Mouse (Mus musculus) frontal cortex, adult (tissue): Measurements from ENCODE around the gene Nf2.
"Not testable (repeated sequence)": the region's sequence is repeated elsewhere in the genome, so short reads cannot be mapped to it uniquely, and the experiment has no call there.

ENCODE experiments used
- ATAC-seq: cut with Nextera tagmentation; 2 replicates; pipeline ENCODE4 v1.9.2; 2017; ENCODE audit warnings: mild to moderate bottlenecking, moderate library complexity, mixed read lengths; ENCODE audit not compliant: low TSS enrichment

The Nf2 gene

DNA sequence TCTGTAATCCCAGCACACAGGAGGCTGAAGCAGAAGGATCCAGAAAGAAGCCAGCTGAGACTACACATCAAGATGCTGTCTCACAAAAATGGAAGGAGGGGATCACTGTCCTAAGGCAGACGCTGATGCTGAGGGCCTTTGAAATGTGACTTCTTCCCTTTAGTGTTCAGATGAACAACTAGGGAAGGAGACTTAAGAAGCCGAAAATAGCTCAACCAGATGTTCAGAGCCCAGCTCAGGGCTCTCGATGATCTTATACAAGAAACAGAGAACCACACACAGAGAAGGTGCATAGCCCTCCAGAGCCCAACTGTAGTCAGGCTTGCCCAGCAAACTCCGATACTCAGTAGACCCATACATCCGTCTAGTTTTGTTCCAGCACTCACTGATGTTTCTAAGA lies 12.0 kb downstream of the Nf2 start:
- no peak for ATAC-seq

GRCm38 (mm10) chr11:4836755-4837154 lies 12.6 kb downstream of the Nf2 start:
- ATAC-seq = peak; percentile 73; the same call in 1 of the 2 replicates

DNA sequence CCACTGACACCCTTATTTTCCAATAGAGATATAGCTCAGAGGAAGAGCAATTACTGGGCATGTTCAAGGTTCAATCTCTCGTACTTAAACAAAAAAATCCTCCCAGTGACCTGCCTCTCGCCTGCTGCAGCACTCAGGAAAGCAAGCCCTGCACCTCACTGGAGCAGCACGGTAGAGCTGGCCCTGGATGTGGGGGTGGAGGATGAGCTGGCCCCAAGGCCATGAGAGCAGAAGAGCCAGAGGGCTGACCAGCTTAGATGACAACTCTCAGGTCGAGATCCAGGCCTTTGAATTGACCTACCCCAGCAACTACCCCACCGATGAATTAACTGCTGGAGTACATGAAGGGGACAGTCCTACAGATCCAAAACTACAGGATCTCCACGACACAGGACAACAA lies 13.9 kb downstream of the Nf2 start:
- ATAC-seq = no peak

GRCm38 (mm10) chr11:4833295-4833939 lies 15.9 kb downstream of the Nf2 start:
- ATAC-seq = no peak

GRCm38 (mm10) chr11:4831066-4831465 lies 18.3 kb downstream of the Nf2 start:
- no peak for ATAC-seq

- no peak for ATAC-seq
Observed at GRCm38 (mm10) chr11:4827916-4828315, 21.4 kb downstream of the Nf2 start.

DNA sequence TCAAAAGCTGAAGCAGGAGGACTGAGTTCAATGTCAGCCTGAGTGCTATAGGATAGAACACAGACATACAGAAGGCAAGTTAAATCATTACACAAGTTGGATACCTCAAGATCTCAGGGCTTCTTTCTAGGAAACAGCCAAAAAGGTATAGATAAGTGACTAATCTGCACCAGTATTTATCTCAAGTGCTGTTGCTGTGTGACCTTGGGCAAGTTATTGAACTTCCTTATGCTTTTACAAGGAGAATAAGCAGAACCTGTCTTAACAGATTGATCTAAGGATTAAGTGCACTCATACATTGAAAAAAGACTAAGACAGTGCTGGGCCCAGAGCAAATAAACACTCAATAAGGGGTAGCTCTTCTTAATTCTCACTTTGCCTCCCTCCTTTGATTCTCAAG lies 22.0 kb downstream of the Nf2 start:
- no peak for ATAC-seq

- ATAC-seq = peak; percentile 38; the same call in 1 of the 2 replicates
Observed at GRCm38 (mm10) chr11:4826152-4826778, 23.1 kb downstream of the Nf2 start.

GRCm38 (mm10) chr11:4823655-4824312 lies 25.6 kb downstream of the Nf2 start:
- ATAC-seq = no peak; the same call in 1 of the 2 replicates

DNA sequence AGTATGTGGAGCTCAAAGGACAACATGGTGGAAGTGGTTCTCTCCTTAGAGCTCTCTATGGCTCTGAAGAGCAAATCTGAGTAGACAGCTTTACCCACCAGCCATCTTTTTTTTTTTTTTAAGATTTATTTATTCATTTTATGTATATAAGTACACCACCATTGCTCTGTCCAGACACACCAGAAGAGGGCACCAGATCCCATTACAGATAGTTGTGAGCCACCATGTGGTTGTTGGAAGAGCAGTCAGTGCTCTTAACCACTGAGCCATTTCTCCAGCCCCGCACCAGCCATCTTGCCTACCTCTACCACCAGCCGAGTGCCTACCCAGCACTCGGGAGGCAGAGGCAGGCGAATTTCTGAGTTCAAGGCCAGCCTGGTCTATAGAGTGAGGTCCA lies 26.9 kb downstream of the Nf2 start:
- ATAC-seq = not testable (repeated sequence)

GRCm38 (mm10) chr11:4821492-4822445 lies 27.6 kb downstream of the Nf2 start:
- ATAC-seq = peak; percentile 62; the same call in 1 of the 2 replicates

GRCm38 (mm10) chr11:4814507-4815450 lies 34.6 kb downstream of the Nf2 start:
- ATAC-seq = peak; percentile 72; the same call in 1 of the 2 replicates

GRCm38 (mm10) chr11:4808311-4808710 lies 41.0 kb downstream of the Nf2 start:
- ATAC-seq = no peak

DNA sequence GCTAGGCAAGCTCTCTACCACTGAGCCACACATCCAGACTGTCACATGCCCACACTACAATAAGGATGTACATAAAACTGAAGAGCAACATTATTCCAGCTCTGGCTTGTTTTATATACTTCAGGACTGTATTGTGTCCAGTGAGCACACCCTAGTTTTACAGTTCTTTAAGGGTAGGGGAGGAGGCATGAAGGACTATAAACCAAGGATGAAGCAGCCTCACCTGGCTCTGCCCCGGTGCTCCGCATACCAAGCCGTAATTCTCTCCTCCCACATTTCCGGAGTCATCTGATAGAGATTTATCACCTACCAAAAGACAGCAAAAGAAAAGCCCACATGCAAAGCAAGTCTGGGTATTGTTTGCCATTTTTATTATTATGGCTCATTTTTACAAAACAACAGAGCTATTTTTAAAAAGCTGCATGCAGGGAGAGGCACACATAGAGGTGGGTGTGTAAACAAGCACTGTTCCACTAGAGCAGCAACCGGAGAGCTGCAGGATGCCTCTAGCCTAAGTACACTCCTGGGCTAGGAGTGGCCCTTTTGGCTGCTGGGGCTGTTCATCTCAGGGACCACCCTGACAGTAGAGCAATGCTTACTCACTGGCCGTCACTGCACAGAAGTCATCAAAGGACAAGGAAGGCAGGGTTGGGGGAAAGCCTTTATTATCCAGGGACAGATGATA lies 43.2 kb downstream of the Nf2 start:
- ATAC-seq = no peak

DNA sequence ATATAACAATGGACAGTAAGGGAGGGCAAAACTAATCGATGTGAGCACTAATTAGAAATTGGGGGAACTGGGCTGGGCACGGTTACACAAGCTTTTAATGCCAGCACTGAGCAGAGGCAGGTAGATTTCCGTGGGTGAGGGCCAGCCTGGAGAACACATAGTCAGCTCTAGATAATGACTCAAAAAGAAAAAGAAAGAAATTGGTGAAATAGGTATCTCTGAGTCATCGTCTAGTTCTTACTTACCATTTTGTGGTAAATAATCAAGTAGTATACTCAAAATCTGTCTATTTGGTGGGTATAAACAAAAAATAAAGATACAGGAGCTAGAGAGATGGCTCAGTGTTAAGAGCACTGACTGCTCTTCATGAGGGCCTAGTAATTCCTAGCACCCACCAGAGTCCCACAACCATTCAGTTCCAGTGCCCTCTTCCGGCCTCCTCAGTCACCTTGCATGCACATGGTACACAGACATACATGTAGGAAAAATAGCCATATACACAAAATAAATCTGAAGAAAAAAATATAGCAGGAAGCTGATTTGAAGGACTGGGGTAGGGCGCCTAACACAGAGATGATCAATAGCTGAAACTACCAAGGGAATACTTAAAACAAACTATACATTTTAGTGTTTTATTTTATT lies 44.3 kb downstream of the Nf2 start:
- ATAC-seq = no peak

GRCm38 (mm10) chr11:4803951-4804350 lies 45.4 kb downstream of the Nf2 start:
- ATAC-seq = no peak

DNA sequence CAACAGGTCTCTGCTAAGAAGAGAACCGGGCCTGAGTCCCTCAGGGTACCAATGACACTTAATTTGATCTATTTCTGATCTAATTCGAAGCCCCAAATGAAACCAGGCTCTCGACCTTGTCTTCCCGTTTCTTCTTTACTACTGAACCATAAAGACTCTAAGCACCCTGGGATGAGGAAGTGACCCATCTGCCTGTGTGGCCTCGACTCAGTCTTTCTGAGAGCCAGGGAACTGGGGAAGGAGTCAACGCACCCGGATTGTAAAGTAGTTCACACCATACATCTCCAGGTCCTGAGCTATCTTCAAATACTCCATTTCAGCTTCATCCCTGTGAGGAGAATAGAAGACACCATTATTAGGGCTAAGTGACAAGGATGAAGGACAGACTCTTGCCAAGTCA lies 45.9 kb downstream of the Nf2 start:
- no peak for ATAC-seq

DNA sequence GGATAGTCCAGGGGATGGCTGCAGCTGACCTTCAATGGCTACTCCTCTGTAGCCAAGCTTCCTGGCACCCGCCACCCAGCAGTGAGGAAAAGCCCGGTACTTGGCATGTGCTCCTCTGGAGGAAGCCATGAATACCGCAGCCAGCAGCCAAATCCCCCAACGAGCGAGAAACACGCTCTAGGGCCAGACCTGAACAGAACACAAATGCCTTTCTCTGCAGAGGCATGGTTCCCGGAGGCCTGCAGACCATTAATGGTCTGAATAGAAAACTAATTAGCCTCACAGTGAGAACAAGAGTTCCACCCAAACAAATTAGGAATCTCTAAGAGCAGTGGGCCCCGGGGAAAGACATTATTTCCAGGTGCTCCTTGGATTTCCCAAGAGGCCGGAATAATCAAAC lies 46.3 kb downstream of the Nf2 start:
- ATAC-seq = peak; percentile 64; the same call in 1 of the 2 replicates

GRCm38 (mm10) chr11:4802401-4802800 lies 46.9 kb downstream of the Nf2 start:
- ATAC-seq = not testable (repeated sequence)

- ATAC-seq = no peak
Observed at GRCm38 (mm10) chr11:4800654-4801053, 48.7 kb downstream of the Nf2 start.
